Mouse (Mus musculus) spleen, adult 2 months (tissue): ENCODE data around the gene Tcf3.

ENCODE experiments used
- CTCF ChIP-seq: fragments of 200-500 bp; IDR thresholded peaks from 2 replicates; pipeline ENCODE4 v1.5.1; 2011; ENCODE audit warnings: mild to moderate bottlenecking, inconsistent platforms; ENCODE audit not compliant: insufficient read depth, insufficient read length, insufficient replicate concordance; ENCODE audit errors: extremely low read depth
- POLR2A ChIP-seq: fragments of 200-500 bp; IDR thresholded peaks from 2 replicates; pipeline ENCODE4 v1.6.1; 2011; ENCODE audit warnings: low read depth, low read length, inconsistent platforms

DNA sequence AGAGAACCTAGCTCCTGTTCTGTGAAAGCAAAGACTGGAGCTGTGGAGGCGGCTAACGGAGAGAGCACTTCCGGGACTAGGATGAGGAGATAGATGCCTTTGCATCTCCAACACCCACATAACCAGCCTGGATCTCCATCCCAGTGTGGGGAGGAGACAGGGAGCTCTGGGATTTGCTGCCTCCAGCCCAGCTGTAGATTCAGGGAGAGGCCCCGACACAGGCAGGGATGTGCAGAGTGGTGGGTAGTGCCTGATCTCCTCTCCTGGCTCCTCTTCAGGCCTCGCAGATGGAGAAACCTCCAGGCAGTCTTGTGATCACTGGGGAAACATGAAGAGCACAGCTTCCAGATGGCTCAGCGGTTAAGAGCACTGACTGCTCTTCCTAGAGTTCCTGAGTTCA is 60.7 kb downstream of the Tcf3 start:
- no peak for TF ChIP-seq CTCF
- TF ChIP-seq POLR2A = no peak
